Mouse (Mus musculus) limb, embryonic 13.5 days (tissue): ENCODE measurements around the gene Xrcc2. TPM values are rescaled to one million over a fixed set of nuclear protein-coding genes. Genes with fewer than 3 reads are reported as not detected.
"Not testable (repeated sequence)": the region's sequence is repeated elsewhere in the genome, so short reads cannot be mapped to it uniquely, and the experiment has no call there.

ENCODE experiments used
- ATAC-seq: fragments of 200-750 bp; cut with Nextera tagmentation; 2 replicates; pipeline ENCODE4 v1.8.0; 2017; ENCODE audit warnings: low read depth, moderate number of reproducible peaks, moderate TSS enrichment; ENCODE audit not compliant: low FRiP score
- H3K27ac ChIP-seq: fragments of 300-500 bp; sonication (generic); 2 replicates; pipeline ENCODE4 v1.5.1; 2015; ENCODE audit warnings: inconsistent platforms, mild to moderate bottlenecking, moderate library complexity
- H3K27me3 ChIP-seq: fragments of 300-500 bp; sonication (generic); 2 replicates; pipeline ENCODE4 v1.6.1; 2015; ENCODE audit warnings: mild to moderate bottlenecking, inconsistent platforms
- H3K36me3 ChIP-seq: fragments of 300-500 bp; sonication (generic); 2 replicates; pipeline ENCODE4 v1.6.1; 2015; ENCODE audit warnings: inconsistent platforms, mild to moderate bottlenecking, moderate library complexity
- H3K4me1 ChIP-seq: fragments of 300-500 bp; sonication (generic); 2 replicates; pipeline ENCODE4 v1.6.1; 2015; ENCODE audit warnings: inconsistent platforms
- H3K4me2 ChIP-seq: fragments of 300-500 bp; sonication (generic); replicated peaks from 2 replicates; pipeline ENCODE4 v1.6.1; 2015; ENCODE audit warnings: inconsistent platforms, mild to moderate bottlenecking, moderate library complexity
- H3K4me3 ChIP-seq: fragments of 300-500 bp; sonication (generic); 2 replicates; pipeline ENCODE4 v1.5.1; 2015; ENCODE audit warnings: moderate library complexity, mild to moderate bottlenecking, inconsistent platforms
- H3K9ac ChIP-seq: fragments of 300-500 bp; sonication (generic); 2 replicates; pipeline ENCODE4 v1.6.1; 2015; ENCODE audit warnings: mild to moderate bottlenecking, inconsistent platforms
- H3K9me3 ChIP-seq: fragments of 300-500 bp; sonication (generic); 2 replicates; pipeline ENCODE4 v1.6.1; 2016; ENCODE audit warnings: inconsistent platforms
- WGBS: fragments of 180-500 bp; shearing (Covaris S2); methylation state at CpG from one replicate; pipeline ENCODE4 v1.1.7; 2015; 5-methylcytosine and 5-hydroxymethylcytosine counted together
- polyA plus RNA-seq: library from polyadenylated mRNA; unstranded; fragments of >200 nt; fragmentation: Nextera tagmentation; extraction: Ambion mirVana; gene quantifications from 2 replicates; pipeline ENCODE4 v1.2.1, GENCODE M21; 2015

Xrcc2 gene
- polyA plus RNA-seq, 1 experiment from 2014 or later: 9.5 TPM

- WGBS: 79% methylated on average over 2 of the region's 2 CpGs
- no peak overlapping the region for H3K27ac ChIP-seq
- H3K27me3 ChIP-seq: no peaks in the 10 kb centered on the region
- no peak overlapping the region for H3K9ac ChIP-seq
- H3K4me2 ChIP-seq: no peak overlapping the region
- no peak for ATAC-seq
- H3K4me1 ChIP-seq: no peaks in the 10 kb centered on the region
- H3K4me3 ChIP-seq: no peak overlapping the region
- H3K9me3 ChIP-seq: no peaks in the 10 kb centered on the region
- no peaks in the 10 kb centered on the region for H3K36me3 ChIP-seq
Observed at GRCm38 (mm10) chr5:25723016-25723415, 17.4 kb upstream of the Xrcc2 start.

GRCm38 (mm10) chr5:25719390-25719789 is 13.8 kb upstream of the Xrcc2 start:
- no peak overlapping the region for H3K9ac ChIP-seq
- no peaks in the 10 kb centered on the region for H3K36me3 ChIP-seq
- no peaks in the 10 kb centered on the region for H3K4me1 ChIP-seq
- no peaks in the 10 kb centered on the region for H3K9me3 ChIP-seq
- H3K4me2 ChIP-seq: no peak overlapping the region
- WGBS: 83% methylated on average over 4 of the region's 4 CpGs
- no peak for ATAC-seq
- H3K27ac ChIP-seq: no peak overlapping the region
- H3K4me3 ChIP-seq: no peak overlapping the region
- no peaks in the 10 kb centered on the region for H3K27me3 ChIP-seq

- H3K36me3 ChIP-seq, H3K4me3 ChIP-seq, H3K4me2 ChIP-seq, H3K9ac ChIP-seq, H3K4me1 ChIP-seq, H3K27ac ChIP-seq, ATAC-seq, H3K9me3 ChIP-seq, H3K27me3 ChIP-seq: not testable (repeated sequence)
- 94% methylated on average over 4 of the region's 4 CpGs for WGBS
Observed at GRCm38 (mm10) chr5:25713001-25713706, 7.5 kb upstream of the Xrcc2 start.

DNA sequence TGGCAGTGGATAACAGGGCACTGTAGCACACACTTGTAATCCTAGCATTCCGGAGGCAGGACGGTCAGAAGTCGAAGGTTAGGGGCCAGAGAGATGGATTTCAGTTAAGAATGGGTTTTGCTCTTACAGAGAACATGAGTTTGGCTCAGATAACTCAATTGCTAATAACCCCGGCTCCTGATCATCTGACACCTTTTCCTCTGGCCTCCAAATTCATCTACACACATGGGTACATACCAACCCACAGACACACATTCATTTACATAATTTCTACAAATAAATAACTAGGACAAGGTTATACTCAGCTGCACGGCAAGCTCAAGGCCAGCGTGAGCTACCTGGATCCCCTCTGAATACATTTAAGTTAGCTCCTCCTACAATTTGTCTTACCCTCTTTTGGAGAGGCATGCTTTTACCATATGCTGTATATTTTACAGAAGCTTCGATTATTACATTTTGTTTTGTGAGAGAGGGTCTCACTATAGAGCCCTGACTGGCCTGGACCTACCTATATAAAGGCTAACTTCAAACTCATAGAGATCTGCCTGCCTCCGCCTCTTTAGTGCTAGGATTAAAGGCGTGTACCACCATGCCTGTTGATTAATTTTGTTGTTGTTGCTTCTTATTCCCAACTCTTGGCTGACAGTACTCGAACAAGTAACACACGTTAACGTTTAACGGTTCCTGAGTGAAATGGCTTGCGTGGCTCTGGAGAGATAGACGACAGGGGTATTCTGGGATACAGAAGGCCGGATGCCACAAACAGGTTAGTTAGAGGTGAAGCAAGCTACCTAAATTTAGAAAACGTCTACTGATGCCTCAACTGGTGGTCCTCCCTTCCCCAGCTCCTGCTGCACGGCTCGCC is 691 bp downstream of the Xrcc2 start:
- Histone ChIP-seq H3K4me1 (peaks cover 14% of the 10 kb centered on the region), H3K9ac (peak overlapping the region; percentile 83), H3K27me3 (no peaks in the 10 kb centered on the region), H3K4me2 (peak overlapping the region; percentile 77), H3K9me3 (no peaks in the 10 kb centered on the region), H3K27ac (peak overlapping the region; percentile 61; the same call in 1 of the 2 replicates), H3K4me3 (peak overlapping the region; percentile 70), H3K36me3 (peaks cover 13% of the 10 kb centered on the region)
- 21% methylated on average over 19 of the region's 19 CpGs for WGBS
- peak; percentile 13; the same call in 1 of the 2 replicates for ATAC-seq

GRCm38 (mm10) chr5:25697941-25698340 is 7.7 kb downstream of the Xrcc2 start:
- H3K27ac ChIP-seq: no peak overlapping the region
- H3K9ac ChIP-seq: no peak overlapping the region
- H3K36me3 ChIP-seq: peaks cover 51% of the 10 kb centered on the region
- no peaks in the 10 kb centered on the region for H3K4me1 ChIP-seq
- WGBS: 87% methylated on average over 7 of the region's 7 CpGs
- H3K27me3 ChIP-seq: no peaks in the 10 kb centered on the region
- H3K4me2 ChIP-seq: no peak overlapping the region
- ATAC-seq: no peak
- no peaks in the 10 kb centered on the region for H3K9me3 ChIP-seq
- H3K4me3 ChIP-seq: no peak overlapping the region

GRCm38 (mm10) chr5:25696256-25696655 is 9.4 kb downstream of the Xrcc2 start:
- Histone ChIP-seq H3K9me3 (no peaks in the 10 kb centered on the region), H3K27me3 (no peaks in the 10 kb centered on the region), H3K36me3 (peaks cover 59% of the 10 kb centered on the region), H3K4me2 (no peak overlapping the region), H3K4me3 (no peak overlapping the region), H3K27ac (no peak overlapping the region), H3K4me1 (no peaks in the 10 kb centered on the region), H3K9ac (no peak overlapping the region)
- ATAC-seq: no peak
- WGBS: 87% methylated on average over 7 of the region's 7 CpGs

- Histone ChIP-seq H3K4me1 (no peaks in the 10 kb centered on the region), H3K9ac (no peak overlapping the region), H3K4me2 (no peak overlapping the region), H3K9me3 (no peaks in the 10 kb centered on the region), H3K27me3 (no peaks in the 10 kb centered on the region), H3K4me3 (no peak overlapping the region), H3K36me3 (peaks cover 63% of the 10 kb centered on the region), H3K27ac (no peak overlapping the region)
- WGBS: 83% methylated on average over 6 of the region's 6 CpGs
- peak; percentile 40; the same call in 1 of the 2 replicates for ATAC-seq
Observed at GRCm38 (mm10) chr5:25695786-25696185, 9.8 kb downstream of the Xrcc2 start.

DNA sequence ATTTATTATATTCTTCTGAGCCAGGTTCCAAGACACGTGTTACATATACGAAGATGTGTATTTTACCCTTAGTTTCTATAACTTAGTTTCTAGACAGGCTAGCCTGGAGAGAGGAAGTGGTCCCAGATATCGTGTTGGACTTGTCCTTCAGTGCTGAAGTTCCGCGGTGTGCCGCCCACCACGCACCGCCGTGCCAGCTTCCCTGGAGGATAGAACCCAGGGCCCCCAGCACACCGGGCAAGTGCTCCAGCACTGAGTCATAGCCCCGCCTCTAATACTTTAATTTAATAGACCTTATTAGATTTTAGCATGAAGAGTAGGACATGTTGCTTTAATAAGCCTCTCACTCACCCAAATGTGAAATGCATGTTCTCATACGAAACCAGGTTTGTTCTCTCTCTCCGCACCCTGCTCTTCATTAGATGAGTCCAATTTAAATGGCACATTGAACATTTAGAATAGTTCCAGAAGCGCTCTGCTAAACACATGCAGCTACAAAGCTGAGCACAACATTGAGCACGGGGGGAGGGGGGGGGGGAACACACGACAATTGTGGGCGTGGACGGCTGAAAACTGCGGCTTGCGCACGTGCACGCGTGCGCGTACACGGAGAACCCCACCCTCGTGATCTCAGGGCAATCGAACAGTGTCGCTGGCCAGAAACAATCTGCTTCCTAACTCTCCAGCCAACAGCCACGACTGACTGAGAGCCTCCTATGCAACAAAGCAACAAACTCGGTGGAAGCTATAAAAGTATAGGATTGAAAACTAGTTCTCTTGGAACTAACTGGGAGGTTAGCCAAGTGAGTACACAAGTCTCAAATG is 33.7 kb downstream of the Xrcc2 start:
- Histone ChIP-seq H3K4me3 (no peak overlapping the region), H3K27ac (no peak overlapping the region; the same call in 1 of the 2 replicates), H3K9ac (no peak overlapping the region), H3K36me3 (no peaks in the 10 kb centered on the region), H3K27me3 (no peaks in the 10 kb centered on the region), H3K4me1 (no peaks in the 10 kb centered on the region), H3K4me2 (no peak overlapping the region), H3K9me3 (no peaks in the 10 kb centered on the region)
- WGBS: 82% methylated on average over 31 of the region's 31 CpGs
- ATAC-seq: no peak

DNA sequence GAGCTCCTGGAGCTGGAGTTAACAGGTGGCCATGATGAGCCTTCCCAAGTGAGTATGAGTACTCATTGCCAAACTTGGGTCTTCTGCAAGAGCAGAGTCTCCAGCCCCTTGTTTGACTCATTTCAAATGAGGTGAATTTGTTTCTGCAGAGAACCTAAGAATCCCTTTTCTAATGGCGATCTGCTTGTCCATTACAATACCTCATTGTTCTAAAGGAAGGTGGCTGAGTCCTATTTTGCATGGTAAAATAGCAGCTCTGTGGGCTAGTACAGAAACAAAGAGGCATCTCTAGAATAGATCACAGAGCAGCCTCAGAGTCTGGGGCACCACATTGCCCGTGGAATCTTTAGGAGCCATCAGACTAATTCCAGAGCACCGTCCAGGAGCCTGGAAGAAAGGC is 34.6 kb downstream of the Xrcc2 start:
- Histone ChIP-seq H3K27me3 (no peaks in the 10 kb centered on the region), H3K9ac (no peak overlapping the region), H3K4me3 (no peak overlapping the region), H3K4me2 (no peak overlapping the region), H3K9me3 (no peaks in the 10 kb centered on the region), H3K27ac (no peak overlapping the region), H3K36me3 (no peaks in the 10 kb centered on the region), H3K4me1 (peaks cover 6% of the 10 kb centered on the region)
- 78% methylated on average over 3 of the region's 3 CpGs for WGBS
- ATAC-seq: no peak

DNA sequence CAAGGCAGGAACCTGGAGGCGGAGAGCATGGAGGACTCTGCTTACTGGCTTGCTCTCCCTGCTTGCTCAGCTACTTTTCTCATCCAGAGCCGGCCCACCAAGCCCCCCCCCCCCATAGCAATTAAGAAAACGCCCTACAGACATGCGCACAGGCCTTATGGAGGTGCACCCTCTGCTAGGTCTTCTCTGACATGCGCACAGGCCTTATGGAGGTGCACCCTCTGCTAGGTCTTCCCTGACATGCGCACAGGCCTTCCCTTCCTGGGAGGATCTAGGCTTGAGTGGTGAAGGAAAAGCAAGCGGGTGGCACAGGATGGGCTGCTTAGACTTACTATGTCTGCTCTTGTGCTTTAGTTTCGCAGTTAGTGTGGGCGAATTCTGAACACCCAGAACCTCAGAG is 37.3 kb downstream of the Xrcc2 start:
- WGBS: 77% methylated on average over 9 of the region's 9 CpGs
- H3K27ac ChIP-seq: no peak overlapping the region
- H3K36me3 ChIP-seq: no peaks in the 10 kb centered on the region
- H3K4me1 ChIP-seq: peaks cover 9% of the 10 kb centered on the region
- H3K9me3 ChIP-seq: no peaks in the 10 kb centered on the region
- no peak for ATAC-seq
- H3K4me2 ChIP-seq: no peak overlapping the region
- no peak overlapping the region for H3K9ac ChIP-seq
- H3K4me3 ChIP-seq: no peak overlapping the region
- no peaks in the 10 kb centered on the region for H3K27me3 ChIP-seq

DNA sequence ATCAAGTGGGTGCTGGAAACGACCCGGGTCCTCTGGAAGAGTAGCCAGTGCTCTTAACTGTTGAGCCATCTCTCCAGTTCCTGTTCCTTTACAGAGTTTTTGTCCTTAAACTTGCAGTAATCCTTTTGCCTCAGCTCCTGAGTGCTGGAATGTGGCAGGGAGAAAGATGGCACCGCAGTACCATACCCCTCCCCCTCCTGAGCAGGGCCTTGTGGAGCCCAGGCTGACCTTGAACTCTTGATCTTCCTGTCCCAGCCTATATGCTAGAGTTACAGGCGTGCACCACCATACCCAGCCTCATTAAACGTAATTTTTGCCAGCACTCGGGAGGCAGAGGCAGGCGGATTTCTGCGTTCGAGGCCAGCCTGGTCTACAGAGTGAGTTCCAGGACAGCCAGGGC is 38.9 kb downstream of the Xrcc2 start:
- Histone ChIP-seq H3K4me2 (no peak overlapping the region), H3K36me3 (no peaks in the 10 kb centered on the region), H3K9ac (no peak overlapping the region), H3K4me3 (no peak overlapping the region), H3K4me1 (peaks cover 9% of the 10 kb centered on the region), H3K27me3 (no peaks in the 10 kb centered on the region), H3K9me3 (no peaks in the 10 kb centered on the region), H3K27ac (no peak overlapping the region)
- WGBS: 65% methylated on average over 9 of the region's 9 CpGs
- ATAC-seq: no peak

GRCm38 (mm10) chr5:25666108-25666507 is 39.5 kb downstream of the Xrcc2 start:
- Histone ChIP-seq H3K27me3 (no peaks in the 10 kb centered on the region), H3K9ac (no peak overlapping the region), H3K27ac (peak overlapping the region; percentile 22; the same call in 1 of the 2 replicates), H3K4me3 (no peak overlapping the region), H3K36me3 (no peaks in the 10 kb centered on the region), H3K9me3 (no peaks in the 10 kb centered on the region), H3K4me2 (no peak overlapping the region; the same call in 1 of the 2 replicates), H3K4me1 (peaks cover 9% of the 10 kb centered on the region)
- ATAC-seq: peak; percentile 61
- 26% methylated on average over 4 of the region's 4 CpGs for WGBS
